Mouse (Mus musculus) ES-Bruce4 (cell line): ENCODE data around the gene Ankrd17. TPM values are rescaled to one million over a fixed set of nuclear protein-coding genes. Genes with fewer than 3 reads are reported as not detected.

Source experiments
- H3K27ac ChIP-seq: 2 replicates; pipeline ENCODE4 v1.5.1; 2012; ENCODE audit warnings: low read length, inconsistent platforms; ENCODE audit not compliant: insufficient read depth
- H3K27me3 ChIP-seq: 2 replicates; pipeline ENCODE4 v1.6.1; 2012; ENCODE audit warnings: mild to moderate bottlenecking, low read length, inconsistent platforms; ENCODE audit not compliant: control insufficient read depth, poor library complexity, insufficient read depth, severe bottlenecking
- H3K36me3 ChIP-seq: 2 replicates; pipeline ENCODE4 v1.6.1; 2012; ENCODE audit warnings: inconsistent platforms, mild to moderate bottlenecking, low read length, moderate library complexity; ENCODE audit not compliant: control insufficient read depth, poor library complexity, insufficient read depth, severe bottlenecking
- H3K4me1 ChIP-seq: one replicate; pipeline ENCODE4 v1.8.1; 2011; ENCODE audit warnings: low read length; ENCODE audit not compliant: control insufficient read depth, insufficient read depth
- H3K4me3 ChIP-seq: 2 replicates; pipeline ENCODE4 v1.5.1; 2011; ENCODE audit warnings: low read depth, mild to moderate bottlenecking, low read length
- H3K9ac ChIP-seq: 2 replicates; pipeline ENCODE4 v1.6.1; 2012; ENCODE audit warnings: low read depth, mild to moderate bottlenecking, inconsistent platforms; ENCODE audit not compliant: poor library complexity, severe bottlenecking
- H3K9me3 ChIP-seq: replicated peaks from 2 replicates; pipeline ENCODE4 v1.6.1; 2012; ENCODE audit warnings: mild to moderate bottlenecking, low read length, inconsistent platforms; ENCODE audit not compliant: control insufficient read depth, poor library complexity, insufficient read depth, severe bottlenecking
- CTCF ChIP-seq: IDR thresholded peaks from one replicate; pipeline ENCODE4 v1.8.1; 2011; ENCODE audit warnings: low read depth, low read length
- EP300 ChIP-seq: IDR thresholded peaks from 2 replicates; pipeline ENCODE4 v1.6.1; 2011; ENCODE audit warnings: low read depth, low read length; ENCODE audit not compliant: insufficient read depth
- POLR2A ChIP-seq: IDR thresholded peaks from one replicate; pipeline ENCODE4 v1.8.1; 2011; ENCODE audit warnings: low read length; ENCODE audit not compliant: insufficient read depth
- polyA plus RNA-seq: library from polyadenylated mRNA; stranded (reverse); fragments of >200 nt; gene quantifications from 2 replicates; pipeline ENCODE4 v1.2.4, GENCODE M21; 2011; ENCODE audit warnings: low read depth; ENCODE audit not compliant: missing spikeins, insufficient read depth, insufficient read length

The Ankrd17 gene
- polyA plus RNA-seq, 1 experiment: 141 TPM

DNA sequence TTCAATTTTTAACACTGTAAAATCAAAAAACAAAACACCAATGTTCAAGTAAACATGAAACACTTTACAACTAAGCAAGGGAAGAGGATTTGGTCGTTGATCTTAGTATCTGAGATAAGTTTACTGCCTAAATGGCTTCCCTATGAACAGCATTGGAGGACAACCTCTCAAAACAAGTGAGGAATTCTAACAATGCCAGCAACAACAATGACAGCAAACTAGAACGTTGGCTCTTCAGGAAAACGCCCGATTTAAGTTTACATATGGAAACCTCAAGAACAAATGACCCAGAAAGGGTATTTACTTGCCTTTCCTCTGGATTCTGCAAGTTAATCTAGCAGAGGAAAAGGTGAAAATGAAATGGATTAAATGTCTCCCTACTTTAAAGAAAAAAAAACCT lies 121.0 kb downstream of the Ankrd17 start:
- Histone ChIP-seq H3K4me3 (no peak overlapping the region), H3K36me3 (peaks cover 40% of the 10 kb centered on the region), H3K27ac (peak overlapping the region; percentile 61), H3K27me3 (no peaks in the 10 kb centered on the region), H3K9me3 (no peaks in the 10 kb centered on the region; the same call in 1 of the 2 replicates), H3K9ac (peak overlapping the region; percentile 52; the same call in 1 of the 2 replicates), H3K4me1 (no peaks in the 10 kb centered on the region)
- TF ChIP-seq EP300 (no peak), POLR2A (no peak)

DNA sequence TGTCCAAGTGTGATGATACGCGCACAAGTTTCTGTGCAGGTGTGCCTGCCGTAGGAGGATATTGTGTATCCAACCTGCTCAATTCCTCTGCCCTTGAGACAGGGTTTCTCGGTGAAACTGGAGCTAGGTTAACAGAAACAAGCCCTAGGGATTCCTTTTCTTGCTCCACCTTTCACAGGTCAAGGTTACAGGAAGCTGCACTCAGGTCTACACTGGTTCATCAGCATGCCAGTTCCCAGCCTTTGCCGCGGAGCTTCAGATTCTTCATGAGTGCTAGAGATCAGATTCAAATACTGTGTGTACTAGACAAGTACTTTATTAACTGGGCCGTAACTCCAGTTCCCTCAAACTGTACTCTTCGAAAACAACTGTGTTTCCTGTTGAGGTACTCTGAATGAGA lies 131.2 kb downstream of the Ankrd17 start:
- peak; percentile 60; the same call in 1 of the 2 replicates for TF ChIP-seq EP300
- no peak for TF ChIP-seq CTCF
- H3K4me1 ChIP-seq: peaks cover 3% of the 10 kb centered on the region
- H3K27me3 ChIP-seq: no peaks in the 10 kb centered on the region
- H3K36me3 ChIP-seq: peaks cover 28% of the 10 kb centered on the region
- no peaks in the 10 kb centered on the region for H3K9me3 ChIP-seq
- H3K9ac ChIP-seq: peak overlapping the region; percentile 45; the same call in 1 of the 2 replicates
- H3K27ac ChIP-seq: peak overlapping the region; percentile 86
- H3K4me3 ChIP-seq: no peak overlapping the region

DNA sequence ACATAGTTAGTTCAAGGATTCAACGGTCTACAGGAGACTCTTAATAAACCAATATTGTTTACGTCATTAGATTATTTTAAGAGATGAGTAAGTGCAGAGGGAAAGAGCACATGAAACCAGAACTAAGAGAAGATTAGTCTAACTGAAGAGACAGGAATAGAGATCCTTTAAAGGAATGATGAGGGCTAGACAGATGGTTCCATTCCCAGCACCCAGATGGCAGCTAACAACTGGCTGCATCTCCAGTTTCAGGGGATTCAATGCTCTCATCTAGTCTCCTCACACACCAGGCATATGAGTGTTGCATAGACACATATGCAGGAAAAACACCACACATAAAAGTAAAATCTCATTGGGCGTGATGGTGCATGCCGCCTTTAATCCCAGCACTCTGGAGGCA lies 133.1 kb downstream of the Ankrd17 start:
- TF ChIP-seq CTCF (no peak), POLR2A (no peak), EP300 (no peak)
- H3K4me3 ChIP-seq: no peak overlapping the region
- no peak overlapping the region for H3K9ac ChIP-seq
- H3K27me3 ChIP-seq: no peaks in the 10 kb centered on the region
- H3K27ac ChIP-seq: no peak overlapping the region
- no peaks in the 10 kb centered on the region for H3K9me3 ChIP-seq
- peaks cover 30% of the 10 kb centered on the region for H3K36me3 ChIP-seq
- H3K4me1 ChIP-seq: peaks cover 3% of the 10 kb centered on the region

DNA sequence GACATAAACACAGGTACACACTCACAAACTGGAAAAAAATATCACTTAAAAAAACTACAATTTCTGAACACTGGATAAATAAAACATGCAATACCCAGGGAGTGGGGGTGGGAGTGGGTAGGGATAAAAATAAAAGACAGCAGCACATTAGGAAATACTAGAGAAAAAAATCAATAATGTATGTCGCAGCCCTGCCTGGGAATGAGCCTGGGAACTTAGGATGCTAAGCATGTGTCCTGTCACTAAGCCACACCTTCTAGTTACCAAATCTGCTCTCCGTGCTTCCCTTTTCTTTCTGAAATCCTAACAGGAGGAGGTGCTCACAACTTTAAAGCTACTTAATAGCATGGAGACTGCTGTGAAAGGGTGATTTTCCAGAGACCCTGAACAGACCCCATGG lies 136.6 kb downstream of the Ankrd17 start:
- no peaks in the 10 kb centered on the region for H3K9me3 ChIP-seq
- H3K36me3 ChIP-seq: peaks cover 23% of the 10 kb centered on the region
- H3K4me1 ChIP-seq: no peaks in the 10 kb centered on the region
- no peak overlapping the region for H3K4me3 ChIP-seq
- no peak overlapping the region for H3K9ac ChIP-seq
- no peaks in the 10 kb centered on the region for H3K27me3 ChIP-seq
- H3K27ac ChIP-seq: no peak overlapping the region
- no peak for TF ChIP-seq CTCF
- no peak for TF ChIP-seq POLR2A
- no peak for TF ChIP-seq EP300

DNA sequence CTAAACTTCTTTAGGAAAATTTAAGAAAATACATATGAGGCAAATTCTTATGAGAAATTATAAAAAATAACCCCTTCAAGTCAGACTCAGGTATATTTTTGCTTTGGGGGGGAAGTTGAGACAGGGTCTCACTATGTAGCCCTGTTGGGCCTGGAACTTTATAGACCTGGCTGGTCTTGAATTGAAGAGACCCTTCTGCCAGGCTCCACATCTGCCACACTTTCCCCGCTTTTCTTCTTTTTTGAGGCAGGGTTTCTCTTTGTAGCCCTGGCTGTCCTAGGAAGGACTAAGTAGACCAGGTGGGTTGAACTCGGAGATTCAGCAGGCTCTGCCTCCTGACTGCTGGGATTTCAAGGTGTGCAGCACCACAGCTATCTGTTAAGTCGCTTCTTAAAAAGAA lies 139.7 kb downstream of the Ankrd17 start:
- no peak overlapping the region for H3K4me3 ChIP-seq
- H3K27me3 ChIP-seq: no peaks in the 10 kb centered on the region
- TF ChIP-seq CTCF: no peak
- TF ChIP-seq POLR2A: no peak
- no peak for TF ChIP-seq EP300
- H3K36me3 ChIP-seq: peaks cover 14% of the 10 kb centered on the region
- H3K9me3 ChIP-seq: no peaks in the 10 kb centered on the region
- no peak overlapping the region for H3K9ac ChIP-seq
- no peak overlapping the region for H3K27ac ChIP-seq
- no peaks in the 10 kb centered on the region for H3K4me1 ChIP-seq

DNA sequence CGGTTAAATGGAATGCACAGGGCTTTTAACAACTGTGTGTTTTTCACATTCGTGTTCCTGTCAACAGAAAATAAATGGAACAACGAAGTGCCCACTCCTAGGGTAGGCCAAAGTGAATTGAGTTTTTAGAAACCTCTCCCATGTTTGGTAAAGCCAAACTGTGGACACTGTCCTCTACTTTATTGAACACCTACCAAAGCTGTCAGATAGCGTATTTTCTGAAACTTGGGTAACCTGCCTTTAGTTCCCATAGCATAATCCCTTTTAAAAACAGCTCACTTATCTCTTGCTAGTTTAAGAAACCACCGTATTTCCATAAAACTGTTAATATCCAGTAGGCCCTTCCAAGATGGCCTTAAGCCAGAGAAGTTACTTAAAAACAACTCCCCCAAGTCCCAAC lies 141.6 kb downstream of the Ankrd17 start:
- H3K9ac ChIP-seq: peak overlapping the region; percentile 20
- H3K36me3 ChIP-seq: peaks cover 14% of the 10 kb centered on the region
- no peaks in the 10 kb centered on the region for H3K9me3 ChIP-seq
- no peaks in the 10 kb centered on the region for H3K27me3 ChIP-seq
- H3K4me1 ChIP-seq: no peaks in the 10 kb centered on the region
- H3K4me3 ChIP-seq: no peak overlapping the region
- TF ChIP-seq POLR2A: no peak
- no peak for TF ChIP-seq CTCF
- TF ChIP-seq EP300: no peak
- peak overlapping the region; percentile 74 for H3K27ac ChIP-seq
